Mouse (Mus musculus): ENCODE measurements around the gene Hist1h3c. TPM values are rescaled to one million over a fixed set of nuclear protein-coding genes. Genes with fewer than 3 reads are reported as not detected.
A peak's percentile ranks its signal among the peaks of the same experiment; 100 is the strongest.
"Not testable (repeated sequence)": the region's sequence is repeated elsewhere in the genome, so short reads cannot be mapped to it uniquely, and the experiment has no call there.

The Hist1h3c gene
- polyA plus RNA-seq, 1 experiment = 62.6 TPM

DNA sequence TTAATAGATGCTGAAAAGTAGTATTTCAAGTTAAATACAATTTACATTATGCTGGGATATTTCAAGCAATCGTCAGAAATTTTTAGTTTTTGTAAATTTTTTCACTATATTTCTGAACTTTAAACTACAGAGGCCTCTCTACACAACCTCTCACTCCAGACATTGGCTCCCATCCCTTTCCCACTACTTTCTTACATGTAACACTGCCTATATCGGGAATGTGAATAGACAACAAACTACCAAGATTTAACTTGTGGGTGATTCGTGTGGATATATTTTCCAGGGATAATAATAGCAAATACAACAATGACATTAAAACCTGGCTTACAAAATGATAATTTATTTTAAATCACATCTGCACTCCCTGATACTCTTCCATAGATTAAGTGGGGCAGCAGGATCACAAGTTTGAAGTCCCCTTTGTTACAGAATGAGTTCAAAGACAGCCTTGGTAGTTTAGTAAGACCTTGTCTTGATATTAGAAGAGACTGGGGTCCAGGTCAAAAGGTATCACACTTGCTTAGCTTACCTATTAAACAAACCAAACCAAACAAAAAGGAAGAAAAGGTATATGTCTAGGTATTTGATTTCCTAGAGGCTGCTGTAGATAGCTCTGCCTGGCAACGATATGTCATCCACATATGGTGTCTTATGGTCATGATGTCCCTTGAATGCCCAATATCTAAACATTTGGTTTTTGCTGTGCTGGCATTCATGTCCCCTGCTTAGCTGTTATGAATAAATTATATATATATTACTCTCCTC lies 8.1 kb upstream of the Hist1h3c start:
- Histone ChIP-seq H3K27ac (ENCODE audit: control insufficient read depth, insufficient read depth, low read depth, low read length, poor library complexity) (no peak overlapping the region), H3K4me1 (ENCODE audit: control insufficient read depth, insufficient read depth, low read length) (peaks cover 2% of the 10 kb centered on the region; the same call in 1 of the 2 replicates), H3K4me3 (replicated peaks; ENCODE audit: control insufficient read depth, low read depth, low read length) (no peak overlapping the region)
- TF ChIP-seq CTCF (IDR thresholded peaks at IDR 0.05; ENCODE audit: control insufficient read depth, insufficient read depth, low read length) (no peak), POLR2A (IDR thresholded peaks at IDR 0.05; ENCODE audit: borderline replicate concordance, control insufficient read depth, low read depth, low read length) (no peak)
- 59% methylated on average over 4 of the region's 4 CpGs for WGBS

- Histone ChIP-seq H3K4me1 (ENCODE audit: control insufficient read depth, insufficient read depth, low read length) (peaks cover 2% of the 10 kb centered on the region; the same call in 1 of the 2 replicates), H3K27ac (ENCODE audit: control insufficient read depth, insufficient read depth, low read depth, low read length, poor library complexity) (peak overlapping the region; percentile 96), H3K4me3 (replicated peaks; ENCODE audit: control insufficient read depth, low read depth, low read length) (peak overlapping the region; percentile 74)
- TF ChIP-seq POLR2A (IDR thresholded peaks at IDR 0.05; ENCODE audit: borderline replicate concordance, control insufficient read depth, low read depth, low read length) = no peak
- no peak for TF ChIP-seq CTCF (IDR thresholded peaks at IDR 0.05; ENCODE audit: control insufficient read depth, insufficient read depth, low read length)
- 9% methylated on average over 6 of the region's 6 CpGs for WGBS
Measured at GRCm38 (mm10) chr13:23752742-23753172, 7.4 kb upstream of the Hist1h3c start.

- WGBS = under 1% methylated on average over 20 of the region's 47 CpGs
- peak within 1 kb of the TSS; percentile 74 for H3K4me3 ChIP-seq (replicated peaks; ENCODE audit: control insufficient read depth, low read depth, low read length)
- H3K4me1 ChIP-seq (ENCODE audit: control insufficient read depth, insufficient read depth, low read length) = not testable (repeated sequence)
- H3K27ac ChIP-seq (ENCODE audit: control insufficient read depth, insufficient read depth, low read depth, low read length, poor library complexity) = peak within 1 kb of the TSS; percentile 96
- peak; percentile 80; the same call in 1 of the 2 replicates for TF ChIP-seq POLR2A (IDR thresholded peaks at IDR 0.05; ENCODE audit: borderline replicate concordance, control insufficient read depth, low read depth, low read length)
Measured at GRCm38 (mm10) chr13:23752067-23752741, 6.8 kb upstream of the Hist1h3c start, which contains the start of gene Hist1h3b. Hist1h3b (plus strand) TSS chr13:23752267.

DNA sequence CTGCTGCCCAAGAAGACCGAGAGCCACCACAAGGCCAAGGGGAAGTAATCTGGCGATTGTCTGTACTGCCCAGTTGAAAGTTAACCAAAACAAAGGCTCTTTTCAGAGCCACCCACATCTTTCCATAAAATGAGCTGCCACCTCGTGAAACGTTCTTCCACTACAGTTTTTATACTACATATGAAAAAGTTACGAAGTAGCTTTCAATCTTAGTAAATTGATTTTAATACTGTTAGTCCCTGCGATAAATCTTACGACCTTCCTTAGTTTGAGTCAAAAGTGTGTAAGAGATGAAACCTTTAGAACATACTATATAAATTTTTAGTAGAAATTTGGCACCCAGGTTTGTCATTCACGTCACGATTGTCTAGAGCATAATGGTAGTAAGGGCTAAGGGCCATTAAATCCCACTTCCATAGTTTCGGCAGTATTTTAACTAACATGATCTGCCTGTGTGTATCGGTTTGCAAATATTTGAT lies 6.1 kb upstream of the Hist1h3c start:
- no peak for TF ChIP-seq POLR2A (IDR thresholded peaks at IDR 0.05; ENCODE audit: borderline replicate concordance, control insufficient read depth, low read depth, low read length)
- TF ChIP-seq CTCF (IDR thresholded peaks at IDR 0.05; ENCODE audit: control insufficient read depth, insufficient read depth, low read length) = no peak
- WGBS = 1% methylated on average over 11 of the region's 11 CpGs
- peaks cover 2% of the 10 kb centered on the region; the same call in 1 of the 2 replicates for H3K4me1 ChIP-seq (ENCODE audit: control insufficient read depth, insufficient read depth, low read length)
- peak overlapping the region; percentile 94 for H3K27ac ChIP-seq (ENCODE audit: control insufficient read depth, insufficient read depth, low read depth, low read length, poor library complexity)
- peak overlapping the region; percentile 55 for H3K4me3 ChIP-seq (replicated peaks; ENCODE audit: control insufficient read depth, low read depth, low read length)

- under 1% methylated on average over 31 of the region's 47 CpGs for WGBS
- peak; percentile 98 for TF ChIP-seq POLR2A (IDR thresholded peaks at IDR 0.05; ENCODE audit: borderline replicate concordance, control insufficient read depth, low read depth, low read length)
- H3K4me3 ChIP-seq (replicated peaks; ENCODE audit: control insufficient read depth, low read depth, low read length) = peak within 1 kb of the TSS; percentile 69
- peak within 1 kb of the TSS; percentile 94 for H3K27ac ChIP-seq (ENCODE audit: control insufficient read depth, insufficient read depth, low read depth, low read length, poor library complexity)
- H3K4me1 ChIP-seq (ENCODE audit: control insufficient read depth, insufficient read depth, low read length) = not testable (repeated sequence)
Measured at GRCm38 (mm10) chr13:23750839-23751477, 5.6 kb upstream of the Hist1h3c start, which contains the start of gene Hist1h2ab. Hist1h2ab (plus strand) TSS chr13:23751126.

DNA sequence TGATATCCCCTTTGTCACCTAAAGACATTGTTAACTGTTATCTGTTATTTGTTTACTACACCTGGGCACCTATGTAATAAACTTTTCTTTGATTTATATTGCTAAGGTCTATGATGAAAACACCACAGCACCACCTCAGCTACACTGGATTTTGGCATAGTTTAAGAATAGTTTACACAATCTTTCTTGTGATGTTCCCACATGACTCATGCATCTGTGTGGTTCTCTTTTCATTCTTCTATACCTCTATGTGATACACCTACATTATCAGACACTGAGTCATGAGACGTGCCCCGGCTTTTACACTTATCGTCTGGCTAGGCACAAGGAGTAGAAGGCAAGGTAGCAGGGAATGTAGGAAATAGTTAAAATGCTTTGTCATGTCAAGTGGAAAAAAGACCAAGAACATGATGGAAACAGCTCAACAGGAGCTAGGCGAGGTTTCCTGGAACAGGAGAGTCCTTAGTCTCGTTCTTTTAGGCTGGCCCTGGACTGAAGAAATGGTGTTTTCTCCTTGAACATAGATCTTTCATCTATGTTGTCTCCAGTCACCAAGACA lies 4.2 kb upstream of the Hist1h3c start:
- no peak overlapping the region for H3K27ac ChIP-seq (ENCODE audit: control insufficient read depth, insufficient read depth, low read depth, low read length, poor library complexity)

GRCm38 (mm10) chr13:23747892-23748288 lies 2.5 kb upstream of the Hist1h3c start:
- WGBS = 15% methylated on average over 4 of the region's 4 CpGs
- Histone ChIP-seq H3K4me3 (replicated peaks; ENCODE audit: control insufficient read depth, low read depth, low read length) (no peak overlapping the region), H3K4me1 (ENCODE audit: control insufficient read depth, insufficient read depth, low read length) (no peaks in the 10 kb centered on the region; the same call in 1 of the 2 replicates), H3K27ac (ENCODE audit: control insufficient read depth, insufficient read depth, low read depth, low read length, poor library complexity) (peak overlapping the region; percentile 58)
- TF ChIP-seq CTCF (IDR thresholded peaks at IDR 0.05; ENCODE audit: control insufficient read depth, insufficient read depth, low read length) = no peak
- no peak for TF ChIP-seq POLR2A (IDR thresholded peaks at IDR 0.05; ENCODE audit: borderline replicate concordance, control insufficient read depth, low read depth, low read length)

More for the DNA sequence above, 4.2 kb upstream of the Hist1h3c start:
- TF ChIP-seq POLR2A (IDR thresholded peaks at IDR 0.05; ENCODE audit: borderline replicate concordance, control insufficient read depth, low read depth, low read length) (no peak), CTCF (IDR thresholded peaks at IDR 0.05; ENCODE audit: control insufficient read depth, insufficient read depth, low read length) (no peak)
- no peaks in the 10 kb centered on the region; the same call in 1 of the 2 replicates for H3K4me1 ChIP-seq (ENCODE audit: control insufficient read depth, insufficient read depth, low read length)
- 90% methylated on average over 5 of the region's 5 CpGs for WGBS
- H3K4me3 ChIP-seq (replicated peaks; ENCODE audit: control insufficient read depth, low read depth, low read length) = no peak overlapping the region

All from bone marrow, adult 2 months (tissue).